Comparison of ENCODE assay signal across 32 mouse cellular contexts in genomic region chr15:62382233-62382632, GRCm38 (mm10).
A peak's percentile ranks its signal among the peaks of the same experiment; 100 is the strongest.
DNase-seq lines count a peak whose midpoint lies in the region; ATAC-seq lines count a peak whose summit lies in the region.
"Had no signal": no experiment of that assay in that cellular context is flagged by ENCODE, and none has a peak within 500 bp of the region (broad histone marks: within the 10 kb centered on the region; RNA-seq: fewer than 3 reads in every experiment).

No protein-coding gene starts in this region.

- peak; percentile 10 for DNase-seq in 3134 (ENCODE audit: extremely low read depth, insufficient read length, low spot score)
- peak; percentile 87 for DNase-seq in 416B (ENCODE audit: low read depth)
- DNase-seq in NIH3T3 (ENCODE audit: low read depth): peak; percentile 39
- DNase-seq in left cerebral cortex, postnatal 25 days (ENCODE audit: low spot score in 2 of 2): no peak
- DNase-seq in gastrocnemius, adult 8-10 months (ENCODE audit: low spot score in 2 of 2): no peak
- no peak for DNase-seq in midbrain, embryonic 11.5 days (ENCODE audit: low spot score, missing footprints)
- DNase-seq: adrenal gland, postnatal 10 days; B cell, adult 2 months; cerebellum, adult 11 months; cerebellum, adult 2 months; cerebellum, postnatal 10 days; cerebellum, postnatal 36 days; embryo, embryonic 11 days; gastrocnemius, postnatal 10 days; gastrocnemius, postnatal 36 days; heart, adult 11 months; heart, postnatal 10 days; heart, postnatal 36 days had no signal

- peak; percentile 75 for ATAC-seq in megakaryocyte, adult 5-6 weeks (ENCODE audit: poor library complexity, severe bottlenecking)
- ATAC-seq in midbrain, embryonic 11.5 days (ENCODE audit: low FRiP score): no peak
- ATAC-seq: CD4-positive, CD25-positive, alpha-beta regulatory T cell, adult 4 months; forebrain, embryonic 15.5 days; hindbrain, embryonic 16.5 days; intestine, embryonic 15.5 days; Patski had no signal

- intact Hi-C loops in left cerebral cortex, postnatal 25 days (cut with DNase I): no loop called here

- no peak overlapping the region for H3K9ac ChIP-seq in midbrain, embryonic 11.5 days (ENCODE audit: low read length)
- H3K9ac ChIP-seq: embryonic facial prominence, embryonic 13.5 days; forebrain, embryonic 12.5 days; forebrain, embryonic 15.5 days; heart, embryonic 12.5 days; heart, embryonic 15.5 days; hindbrain, embryonic 13.5 days; intestine, embryonic 15.5 days had no signal

- H3K27me3 ChIP-seq in midbrain, embryonic 11.5 days (ENCODE audit: control insufficient read depth, insufficient read depth, low read length): no peaks in the 10 kb centered on the region
- H3K27me3 ChIP-seq: embryonic facial prominence, embryonic 13.5 days; forebrain, embryonic 12.5 days; forebrain, embryonic 15.5 days; heart, embryonic 12.5 days; heart, embryonic 15.5 days; hindbrain, embryonic 13.5 days; intestine, embryonic 15.5 days; Patski had no signal

- H3K4me3 ChIP-seq in midbrain, embryonic 11.5 days (ENCODE audit: low read depth, low read length): no peak overlapping the region
- H3K4me3 ChIP-seq: embryonic facial prominence, embryonic 10.5 days; embryonic facial prominence, embryonic 13.5 days; erythroblast, embryonic 14.5 days; forebrain, embryonic 12.5 days; forebrain, embryonic 15.5 days; heart, embryonic 12.5 days; heart, embryonic 15.5 days; hindbrain, embryonic 10.5 days; hindbrain, embryonic 13.5 days; intestine, embryonic 15.5 days had no signal

- H3K9me3 ChIP-seq in midbrain, embryonic 11.5 days (ENCODE audit: control insufficient read depth, low read length): no peaks in the 10 kb centered on the region
- H3K9me3 ChIP-seq: embryonic facial prominence, embryonic 13.5 days; forebrain, embryonic 12.5 days; forebrain, embryonic 15.5 days; heart, embryonic 15.5 days; hindbrain, embryonic 10.5 days; intestine, embryonic 15.5 days had no signal

- H3K36me3 ChIP-seq in midbrain, embryonic 11.5 days (ENCODE audit: control insufficient read depth, insufficient read depth, low read length): no peaks in the 10 kb centered on the region
- H3K36me3 ChIP-seq: embryonic facial prominence, embryonic 10.5 days; embryonic facial prominence, embryonic 13.5 days; forebrain, embryonic 12.5 days; forebrain, embryonic 15.5 days; heart, embryonic 12.5 days; heart, embryonic 15.5 days; hindbrain, embryonic 10.5 days; hindbrain, embryonic 13.5 days; intestine, embryonic 15.5 days had no signal

- 80% methylated on average over 2 of the region's 2 CpGs for WGBS in midbrain, embryonic 11.5 days

- H3K4me1 ChIP-seq in midbrain, embryonic 11.5 days (ENCODE audit: control insufficient read depth, insufficient read depth, low read length): no peaks in the 10 kb centered on the region
- H3K4me1 ChIP-seq: embryonic facial prominence, embryonic 10.5 days; embryonic facial prominence, embryonic 13.5 days; forebrain, embryonic 12.5 days; forebrain, embryonic 15.5 days; heart, embryonic 12.5 days; heart, embryonic 15.5 days; hindbrain, embryonic 10.5 days; hindbrain, embryonic 13.5 days; intestine, embryonic 15.5 days had no signal

- H3K4me2 ChIP-seq in midbrain, embryonic 11.5 days: no peak overlapping the region
- H3K4me2 ChIP-seq: embryonic facial prominence, embryonic 13.5 days; forebrain, embryonic 12.5 days; forebrain, embryonic 15.5 days; heart, embryonic 12.5 days; heart, embryonic 15.5 days; hindbrain, embryonic 13.5 days; intestine, embryonic 15.5 days had no signal

- no peak overlapping the region for H3K27ac ChIP-seq in midbrain, embryonic 11.5 days (ENCODE audit: low read depth, low read length)
- H3K27ac ChIP-seq: embryonic facial prominence, embryonic 10.5 days; embryonic facial prominence, embryonic 13.5 days; forebrain, embryonic 12.5 days; forebrain, embryonic 15.5 days; heart, embryonic 15.5 days; hindbrain, embryonic 10.5 days; hindbrain, embryonic 13.5 days; intestine, embryonic 15.5 days had no signal

Comparison
In these comparisons a context has a peak if more than half of its experiments do, and no peak if none do; other contexts are left out.
1. DNase-seq: peak in 3134 (single experiment), 416B (single experiment) and NIH3T3 (single experiment); none in left cerebral cortex, postnatal 25 days (0 of 2), gastrocnemius, adult 8-10 months (0 of 2) and midbrain, embryonic 11.5 days (single experiment).